Mouse (Mus musculus) liver, embryonic 12.5 days (tissue): ENCODE measurements around the gene Rbfox1. TPM values are rescaled to one million over a fixed set of nuclear protein-coding genes. Genes with fewer than 3 reads are reported as not detected.

Experiments
- ATAC-seq: fragments of 200-750 bp; cut with Nextera tagmentation; 2 replicates; pipeline ENCODE4 v1.8.0; 2017; ENCODE audit warnings: moderate number of reproducible peaks, mild to moderate bottlenecking, moderate library complexity
- H3K27ac ChIP-seq: fragments of 300-500 bp; sonication (generic); 2 replicates; pipeline ENCODE4 v1.5.1; 2016; ENCODE audit warnings: mild to moderate bottlenecking
- H3K27me3 ChIP-seq: fragments of 300-500 bp; sonication (generic); replicated peaks from 2 replicates; pipeline ENCODE4 v1.6.1; 2016; ENCODE audit warnings: mild to moderate bottlenecking, moderate library complexity
- H3K36me3 ChIP-seq: fragments of 300-500 bp; sonication (generic); 2 replicates; pipeline ENCODE4 v1.6.1; 2016; ENCODE audit warnings: mild to moderate bottlenecking, moderate library complexity
- H3K4me1 ChIP-seq: fragments of 300-500 bp; sonication (generic); 2 replicates; pipeline ENCODE4 v1.6.1; 2016
- H3K4me2 ChIP-seq: fragments of 300-500 bp; sonication (generic); 2 replicates; pipeline ENCODE4 v1.6.1; 2016; ENCODE audit warnings: mild to moderate bottlenecking, moderate library complexity
- H3K4me3 ChIP-seq: fragments of 300-500 bp; sonication (generic); 2 replicates; pipeline ENCODE4 v1.5.1; 2016; ENCODE audit warnings: mild to moderate bottlenecking, moderate library complexity
- H3K9ac ChIP-seq: fragments of 300-500 bp; sonication (generic); 2 replicates; pipeline ENCODE4 v1.6.1; 2016; ENCODE audit warnings: mild to moderate bottlenecking, moderate library complexity
- H3K9me3 ChIP-seq: fragments of 300-500 bp; sonication (generic); replicated peaks from 2 replicates; pipeline ENCODE4 v1.6.1; 2016; ENCODE audit warnings: mild to moderate bottlenecking, moderate library complexity
- WGBS: fragments of 180-500 bp; shearing (Covaris S2); methylation state at CpG from one replicate; pipeline ENCODE4 v1.1.7; 2016; ENCODE audit not compliant: insufficient replicate concordance; 5-methylcytosine and 5-hydroxymethylcytosine counted together
- polyA plus RNA-seq: library from polyadenylated mRNA; unstranded; fragments of >200 nt; fragmentation: Nextera tagmentation; extraction: Ambion mirVana; gene quantifications from 2 replicates; pipeline ENCODE4 v1.2.1, GENCODE M21; 2016

The Rbfox1 gene
- polyA plus RNA-seq, 1 experiment from 2014 or later: 0.21 TPM

- WGBS: 63% methylated on average over 1 of the region's 1 CpGs
- ATAC-seq: no peak
Observed at GRCm38 (mm10) chr16:6062495-6062894, 177.3 kb downstream of the Rbfox1 start.

GRCm38 (mm10) chr16:6065481-6065880 is 180.3 kb downstream of the Rbfox1 start:
- Histone ChIP-seq H3K4me2 (no peak overlapping the region), H3K9me3 (no peaks in the 10 kb centered on the region), H3K4me1 (no peaks in the 10 kb centered on the region), H3K27ac (no peak overlapping the region), H3K9ac (no peak overlapping the region), H3K36me3 (no peaks in the 10 kb centered on the region), H3K4me3 (no peak overlapping the region), H3K27me3 (no peaks in the 10 kb centered on the region)
- 65% methylated on average over 4 of the region's 4 CpGs for WGBS
- ATAC-seq: no peak

More at GRCm38 (mm10) chr16:6062495-6062894, 177.3 kb downstream of the Rbfox1 start:
- no peaks in the 10 kb centered on the region for H3K4me1 ChIP-seq
- H3K9ac ChIP-seq: no peak overlapping the region
- H3K36me3 ChIP-seq: no peaks in the 10 kb centered on the region
- no peaks in the 10 kb centered on the region for H3K27me3 ChIP-seq
- H3K4me3 ChIP-seq: no peak overlapping the region
- H3K4me2 ChIP-seq: no peak overlapping the region
- H3K27ac ChIP-seq: no peak overlapping the region
- no peaks in the 10 kb centered on the region for H3K9me3 ChIP-seq

- Histone ChIP-seq H3K9ac (no peak overlapping the region), H3K4me1 (no peaks in the 10 kb centered on the region), H3K4me2 (no peak overlapping the region), H3K36me3 (no peaks in the 10 kb centered on the region), H3K27me3 (no peaks in the 10 kb centered on the region), H3K4me3 (no peak overlapping the region), H3K27ac (no peak overlapping the region), H3K9me3 (no peaks in the 10 kb centered on the region)
- no peak for ATAC-seq
- 66% methylated on average over 10 of the region's 10 CpGs for WGBS
Observed at GRCm38 (mm10) chr16:6075442-6076050, 190.4 kb downstream of the Rbfox1 start.

GRCm38 (mm10) chr16:6079017-6079416 is 193.9 kb downstream of the Rbfox1 start:
- no peak overlapping the region for H3K4me2 ChIP-seq
- 73% methylated on average over 4 of the region's 4 CpGs for WGBS
- H3K9me3 ChIP-seq: no peaks in the 10 kb centered on the region
- H3K4me3 ChIP-seq: no peak overlapping the region
- H3K36me3 ChIP-seq: no peaks in the 10 kb centered on the region
- no peak overlapping the region for H3K27ac ChIP-seq
- H3K4me1 ChIP-seq: no peaks in the 10 kb centered on the region
- H3K9ac ChIP-seq: no peak overlapping the region
- no peaks in the 10 kb centered on the region for H3K27me3 ChIP-seq
- no peak for ATAC-seq

- Histone ChIP-seq H3K4me2 (no peak overlapping the region), H3K9me3 (no peaks in the 10 kb centered on the region), H3K36me3 (no peaks in the 10 kb centered on the region), H3K27ac (no peak overlapping the region), H3K9ac (no peak overlapping the region), H3K4me3 (no peak overlapping the region), H3K27me3 (no peaks in the 10 kb centered on the region), H3K4me1 (no peaks in the 10 kb centered on the region)
- ATAC-seq: no peak
- WGBS: 55% methylated on average over 7 of the region's 7 CpGs
Observed at GRCm38 (mm10) chr16:6084701-6085365, 199.7 kb downstream of the Rbfox1 start.

GRCm38 (mm10) chr16:6086200-6086599 is 201.0 kb downstream of the Rbfox1 start:
- Histone ChIP-seq H3K4me3 (no peak overlapping the region), H3K27ac (no peak overlapping the region; the same call in 1 of the 2 replicates), H3K9ac (no peak overlapping the region), H3K4me2 (no peak overlapping the region), H3K9me3 (no peaks in the 10 kb centered on the region), H3K27me3 (no peaks in the 10 kb centered on the region), H3K36me3 (no peaks in the 10 kb centered on the region), H3K4me1 (no peaks in the 10 kb centered on the region)
- 40% methylated on average over 3 of the region's 3 CpGs for whole genome bisulfite sequencing
- ATAC-seq: no peak

GRCm38 (mm10) chr16:6091326-6092123 is 206.4 kb downstream of the Rbfox1 start:
- 64% methylated on average over 3 of the region's 3 CpGs for WGBS
- H3K4me3 ChIP-seq: no peak overlapping the region
- 0 out of 2 replicates have a peak, but pooled peaks cover 3% of the 10 kb centered on the region for H3K27me3 ChIP-seq
- H3K36me3 ChIP-seq: no peaks in the 10 kb centered on the region
- peaks cover 35% of the 10 kb centered on the region for H3K4me1 ChIP-seq
- H3K4me2 ChIP-seq: no peak overlapping the region
- no peak overlapping the region for H3K27ac ChIP-seq
- no peak for ATAC-seq
- no peaks in the 10 kb centered on the region for H3K9me3 ChIP-seq
- no peak overlapping the region for H3K9ac ChIP-seq

- peak overlapping the region; percentile 59 for H3K9ac ChIP-seq
- peak overlapping the region; percentile 50 for H3K4me2 ChIP-seq
- peak overlapping the region; percentile 99 for H3K27ac ChIP-seq
- no peaks in the 10 kb centered on the region for H3K36me3 ChIP-seq
- H3K4me1 ChIP-seq: peaks cover 76% of the 10 kb centered on the region
- H3K9me3 ChIP-seq: no peaks in the 10 kb centered on the region
- peak; percentile 99 for ATAC-seq
- 35% methylated on average over 2 of the region's 2 CpGs for WGBS
- no peak overlapping the region for H3K4me3 ChIP-seq
- 0 out of 2 replicates have a peak, but pooled peaks cover 3% of the 10 kb centered on the region for H3K27me3 ChIP-seq
Observed at GRCm38 (mm10) chr16:6095604-6096372, 210.6 kb downstream of the Rbfox1 start.

GRCm38 (mm10) chr16:6097244-6098040 is 212.3 kb downstream of the Rbfox1 start:
- Histone ChIP-seq H3K4me1 (peaks cover 77% of the 10 kb centered on the region), H3K27ac (peak overlapping the region; percentile 99), H3K27me3 (no peaks in the 10 kb centered on the region), H3K36me3 (no peaks in the 10 kb centered on the region), H3K4me3 (no peak overlapping the region), H3K9me3 (no peaks in the 10 kb centered on the region), H3K9ac (no peak overlapping the region), H3K4me2 (no peak overlapping the region; the same call in 1 of the 2 replicates)
- ATAC-seq: no peak
- WGBS: 67% methylated on average over 7 of the region's 7 CpGs

- Histone ChIP-seq H3K27ac (peak overlapping the region; percentile 99), H3K9ac (no peak overlapping the region), H3K4me2 (peak overlapping the region; percentile 36), H3K4me3 (no peak overlapping the region), H3K9me3 (no peaks in the 10 kb centered on the region), H3K36me3 (no peaks in the 10 kb centered on the region), H3K27me3 (no peaks in the 10 kb centered on the region), H3K4me1 (peaks cover 75% of the 10 kb centered on the region)
- peak; percentile 44 for ATAC-seq
- WGBS: 47% methylated on average over 3 of the region's 3 CpGs
Observed at GRCm38 (mm10) chr16:6098116-6098515, 213.0 kb downstream of the Rbfox1 start.

GRCm38 (mm10) chr16:6099598-6099997 is 214.4 kb downstream of the Rbfox1 start:
- WGBS: 66% methylated on average over 2 of the region's 2 CpGs

More at GRCm38 (mm10) chr16:6099598-6099997, 214.4 kb downstream of the Rbfox1 start:
- Histone ChIP-seq H3K9ac (no peak overlapping the region), H3K36me3 (no peaks in the 10 kb centered on the region), H3K4me1 (peaks cover 66% of the 10 kb centered on the region), H3K27ac (peak overlapping the region; percentile 25; the same call in 1 of the 2 replicates), H3K4me2 (no peak overlapping the region), H3K27me3 (no peaks in the 10 kb centered on the region), H3K4me3 (no peak overlapping the region), H3K9me3 (no peaks in the 10 kb centered on the region)
- no peak for ATAC-seq
